Mouse (Mus musculus): ENCODE measurements around the gene Tex33. TPM values are rescaled to one million over a fixed set of nuclear protein-coding genes. Genes with fewer than 3 reads are reported as not detected.
A peak's percentile ranks its signal among the peaks of the same experiment; 100 is the strongest.

The Tex33 gene
- polyA plus RNA-seq, 1 experiment: not detected

DNA sequence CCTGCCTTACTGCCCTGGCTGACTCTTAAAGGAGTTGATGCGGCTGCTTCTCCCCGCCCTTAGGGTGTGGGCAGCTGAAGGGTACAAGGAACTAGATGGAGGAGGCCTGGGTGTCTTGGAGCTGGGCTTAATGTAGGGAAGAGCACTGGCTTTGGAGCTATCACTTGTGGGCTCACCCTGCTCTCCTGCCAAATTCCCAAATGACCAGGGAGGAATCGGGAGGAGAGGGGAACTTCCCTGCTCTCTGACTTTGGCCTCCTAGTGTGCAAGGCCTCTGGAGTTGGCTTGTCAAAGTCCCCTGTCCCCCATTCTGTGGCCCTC lies 33.4 kb upstream of the Tex33 start:
- Histone ChIP-seq H3K4me1 (ENCODE audit: control insufficient read depth, insufficient read depth, insufficient read length, low read length) (peaks cover 4% of the 10 kb centered on the region), H3K27me3 (ENCODE audit: control insufficient read depth, insufficient read depth, low read length) (peaks cover 12% of the 10 kb centered on the region), H3K27ac (ENCODE audit: insufficient read depth, low read depth, low read length) (peak overlapping the region; percentile 16), H3K36me3 (ENCODE audit: control insufficient read depth, insufficient read depth, low read length) (no peaks in the 10 kb centered on the region), H3K4me3 (ENCODE audit: low read depth, low read length) (peak overlapping the region; percentile 66)
- 26% methylated on average over 3 of the region's 3 CpGs for WGBS
- TF ChIP-seq CTCF (IDR thresholded peaks at IDR 0.05; ENCODE audit: extremely low read depth, insufficient read length, insufficient replicate concordance, low read depth, low read length) (no peak), POLR2A (IDR thresholded peaks at IDR 0.05; ENCODE audit: low read depth, low read length) (no peak)

GRCm38 (mm10) chr15:78428391-78429138 lies 32.9 kb upstream of the Tex33 start, which contains the start of gene Kctd17:
Kctd17 (plus strand) TSS chr15:78428564.
- WGBS: 3% methylated on average over 47 of the region's 52 CpGs
- Histone ChIP-seq H3K27me3 (ENCODE audit: control insufficient read depth, insufficient read depth, low read length) (peaks cover 12% of the 10 kb centered on the region), H3K4me3 (ENCODE audit: low read depth, low read length) (peak within 1 kb of the TSS; percentile 66), H3K4me1 (ENCODE audit: control insufficient read depth, insufficient read depth, insufficient read length, low read length) (peaks cover 4% of the 10 kb centered on the region), H3K27ac (ENCODE audit: insufficient read depth, low read depth, low read length) (peak within 1 kb of the TSS; percentile 16), H3K36me3 (ENCODE audit: control insufficient read depth, insufficient read depth, low read length) (no peaks in the 10 kb centered on the region)
- TF ChIP-seq POLR2A (IDR thresholded peaks at IDR 0.05; ENCODE audit: low read depth, low read length): no peak
- no peak for TF ChIP-seq CTCF (IDR thresholded peaks at IDR 0.05; ENCODE audit: extremely low read depth, insufficient read length, insufficient replicate concordance, low read depth, low read length)

- Histone ChIP-seq H3K27me3 (ENCODE audit: control insufficient read depth, insufficient read depth, low read length) (peaks cover 30% of the 10 kb centered on the region), H3K36me3 (ENCODE audit: control insufficient read depth, insufficient read depth, low read length) (no peaks in the 10 kb centered on the region), H3K27ac (ENCODE audit: insufficient read depth, low read depth, low read length) (no peak overlapping the region), H3K4me3 (ENCODE audit: low read depth, low read length) (no peak overlapping the region), H3K4me1 (ENCODE audit: control insufficient read depth, insufficient read depth, insufficient read length, low read length) (peaks cover 3% of the 10 kb centered on the region)
- TF ChIP-seq CTCF (IDR thresholded peaks at IDR 0.05; ENCODE audit: extremely low read depth, insufficient read length, insufficient replicate concordance, low read depth, low read length) (no peak), POLR2A (IDR thresholded peaks at IDR 0.05; ENCODE audit: low read depth, low read length) (no peak)
- WGBS: 63% methylated on average over 4 of the region's 4 CpGs
Observed at GRCm38 (mm10) chr15:78425230-78425629, 29.5 kb upstream of the Tex33 start.

DNA sequence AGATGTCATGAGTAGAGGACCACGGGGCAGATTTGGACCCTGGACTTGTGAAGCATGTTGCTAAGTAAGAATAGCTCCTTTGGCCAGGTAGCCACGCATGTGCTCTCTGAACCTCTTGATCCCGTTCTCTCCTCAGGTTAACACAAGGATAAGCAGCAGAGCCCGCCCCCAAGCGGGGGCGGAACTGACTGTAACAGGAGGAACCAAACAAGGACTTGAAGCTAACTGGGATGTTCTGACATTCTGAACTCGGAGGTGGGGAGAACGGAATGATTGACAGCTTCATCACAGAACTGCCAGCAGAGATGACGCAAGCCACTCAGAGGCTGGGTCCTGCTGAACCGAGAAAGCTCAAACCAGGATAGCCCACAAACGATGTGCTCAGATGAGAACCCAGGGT lies 28.8 kb upstream of the Tex33 start:
- Histone ChIP-seq H3K27ac (ENCODE audit: insufficient read depth, low read depth, low read length) (no peak overlapping the region), H3K4me1 (ENCODE audit: control insufficient read depth, insufficient read depth, insufficient read length, low read length) (peaks cover 3% of the 10 kb centered on the region), H3K36me3 (ENCODE audit: control insufficient read depth, insufficient read depth, low read length) (no peaks in the 10 kb centered on the region), H3K27me3 (ENCODE audit: control insufficient read depth, insufficient read depth, low read length) (peaks cover 29% of the 10 kb centered on the region), H3K4me3 (ENCODE audit: low read depth, low read length) (no peak overlapping the region)
- 18% methylated on average over 11 of the region's 11 CpGs for WGBS
- TF ChIP-seq POLR2A (IDR thresholded peaks at IDR 0.05; ENCODE audit: low read depth, low read length) (no peak), CTCF (IDR thresholded peaks at IDR 0.05; ENCODE audit: extremely low read depth, insufficient read length, insufficient replicate concordance, low read depth, low read length) (no peak)

- TF ChIP-seq CTCF (IDR thresholded peaks at IDR 0.05; ENCODE audit: extremely low read depth, insufficient read length, insufficient replicate concordance, low read depth, low read length): peak; percentile 87
- no peak for TF ChIP-seq POLR2A (IDR thresholded peaks at IDR 0.05; ENCODE audit: low read depth, low read length)
- H3K4me3 ChIP-seq (ENCODE audit: low read depth, low read length): no peak overlapping the region
- no peak overlapping the region for H3K27ac ChIP-seq (ENCODE audit: insufficient read depth, low read depth, low read length)
- peaks cover 3% of the 10 kb centered on the region; the same call in 1 of the 2 replicates for H3K4me1 ChIP-seq (ENCODE audit: control insufficient read depth, insufficient read depth, insufficient read length, low read length)
- WGBS: 16% methylated on average over 16 of the region's 16 CpGs
- H3K36me3 ChIP-seq (ENCODE audit: control insufficient read depth, insufficient read depth, low read length): no peaks in the 10 kb centered on the region
- peaks cover 23% of the 10 kb centered on the region for H3K27me3 ChIP-seq (ENCODE audit: control insufficient read depth, insufficient read depth, low read length)
Observed at GRCm38 (mm10) chr15:78422046-78422956, 26.6 kb upstream of the Tex33 start.

DNA sequence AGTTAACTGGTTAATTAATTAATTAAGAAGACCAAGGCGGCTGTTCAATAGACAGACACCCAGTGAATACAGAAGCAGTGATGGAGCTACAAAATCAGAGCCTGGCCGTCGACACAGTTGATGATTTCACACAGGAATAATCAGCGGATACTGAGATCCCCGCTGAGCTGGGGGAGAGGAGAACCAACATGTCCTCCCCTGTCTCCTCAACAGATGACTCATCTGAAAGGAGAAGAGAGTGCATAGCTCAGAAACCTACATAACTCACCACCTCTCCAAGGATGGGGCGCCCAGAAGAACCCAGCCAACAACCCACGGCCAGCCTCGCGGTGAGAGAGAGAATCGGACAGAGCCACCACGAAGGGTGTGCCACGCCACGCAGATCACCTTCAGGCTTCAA lies 24.7 kb upstream of the Tex33 start:
- 85% methylated on average over 13 of the region's 13 CpGs for WGBS
- Histone ChIP-seq H3K27ac (ENCODE audit: insufficient read depth, low read depth, low read length) (no peak overlapping the region), H3K36me3 (ENCODE audit: control insufficient read depth, insufficient read depth, low read length) (no peaks in the 10 kb centered on the region), H3K4me3 (ENCODE audit: low read depth, low read length) (no peak overlapping the region), H3K4me1 (ENCODE audit: control insufficient read depth, insufficient read depth, insufficient read length, low read length) (peaks cover 3% of the 10 kb centered on the region; the same call in 1 of the 2 replicates), H3K27me3 (ENCODE audit: control insufficient read depth, insufficient read depth, low read length) (peaks cover 26% of the 10 kb centered on the region)
- no peak for TF ChIP-seq CTCF (IDR thresholded peaks at IDR 0.05; ENCODE audit: extremely low read depth, insufficient read length, insufficient replicate concordance, low read depth, low read length)
- no peak for TF ChIP-seq POLR2A (IDR thresholded peaks at IDR 0.05; ENCODE audit: low read depth, low read length)

GRCm38 (mm10) chr15:78416937-78417336 lies 21.2 kb upstream of the Tex33 start:
- WGBS: 18% methylated on average over 4 of the region's 4 CpGs
- Histone ChIP-seq H3K27ac (ENCODE audit: insufficient read depth, low read depth, low read length) (no peak overlapping the region), H3K4me3 (ENCODE audit: low read depth, low read length) (no peak overlapping the region), H3K36me3 (ENCODE audit: control insufficient read depth, insufficient read depth, low read length) (no peaks in the 10 kb centered on the region), H3K4me1 (ENCODE audit: control insufficient read depth, insufficient read depth, insufficient read length, low read length) (peaks cover 9% of the 10 kb centered on the region; the same call in 1 of the 2 replicates), H3K27me3 (ENCODE audit: control insufficient read depth, insufficient read depth, low read length) (peaks cover 20% of the 10 kb centered on the region)
- TF ChIP-seq CTCF (IDR thresholded peaks at IDR 0.05; ENCODE audit: extremely low read depth, insufficient read length, insufficient replicate concordance, low read depth, low read length) (no peak), POLR2A (IDR thresholded peaks at IDR 0.05; ENCODE audit: low read depth, low read length) (no peak)
